Mouse (Mus musculus) adrenal gland, postnatal 14 days (tissue): ENCODE results near the gene Hmgb1. TPM values are rescaled to one million over a fixed set of nuclear protein-coding genes. Genes with fewer than 3 reads are reported as not detected.

Source experiments
- DNase-seq: peaks from one replicate; pipeline ENCODE4 v3.0.0; 2021; ENCODE audit warnings: mixed read lengths
- total RNA-seq: library from RNA; stranded (reverse); gene quantifications from 2 replicates; pipeline ENCODE4 v1.2.3, GENCODE M21; 2021

Hmgb1 gene
- total RNA-seq, 1 experiment from 2014 or later, result 199 TPM

- peak; percentile 37 for DNase-seq
These were observed 130.7 kb downstream of the Hmgb1 start for GRCm38 (mm10) chr5:149053352-149054168.

- DNase-seq, result peak; percentile 99
These were observed 131.6 kb downstream of the Hmgb1 start for GRCm38 (mm10) chr5:149052421-149053338.

GRCm38 (mm10) chr5:149051571-149052420 lies 132.5 kb downstream of the Hmgb1 start:
- peak; percentile 90 for DNase-seq

- DNase-seq, result no peak
These were observed 133.1 kb downstream of the Hmgb1 start for GRCm38 (mm10) chr5:149051194-149051570.

DNA sequence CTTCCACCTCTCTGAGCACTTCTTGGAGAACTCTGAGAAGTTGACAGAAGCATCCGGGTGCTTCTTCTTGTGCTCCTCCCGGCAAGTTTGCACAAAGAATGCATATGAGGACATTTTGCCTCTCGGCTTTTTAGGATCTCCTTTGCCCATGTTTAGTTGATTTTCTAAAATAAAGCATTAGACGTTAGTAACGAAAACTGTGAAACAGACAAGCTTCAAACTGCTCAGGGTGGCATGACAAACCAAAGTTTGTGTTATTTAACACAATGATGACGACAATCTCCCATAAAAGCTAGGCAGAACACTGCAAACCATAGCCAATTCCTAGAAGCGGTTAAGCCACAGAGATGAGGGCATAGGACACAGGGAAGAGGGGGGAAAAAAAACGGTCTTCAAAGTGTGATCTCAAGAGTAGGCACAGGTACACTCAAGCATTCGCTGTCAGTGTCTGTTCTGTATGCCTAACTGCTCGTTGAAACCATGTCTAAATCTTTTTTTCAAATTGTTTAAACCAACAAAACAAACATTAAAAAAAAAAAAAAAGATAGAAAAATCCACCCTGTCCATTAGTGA lies 133.6 kb downstream of the Hmgb1 start:
- DNase-seq, result no peak

GRCm38 (mm10) chr5:149049435-149049834 lies 134.9 kb downstream of the Hmgb1 start:
- DNase-seq, result no peak

- no peak for DNase-seq
These were observed 135.3 kb downstream of the Hmgb1 start for GRCm38 (mm10) chr5:149048961-149049360.

DNA sequence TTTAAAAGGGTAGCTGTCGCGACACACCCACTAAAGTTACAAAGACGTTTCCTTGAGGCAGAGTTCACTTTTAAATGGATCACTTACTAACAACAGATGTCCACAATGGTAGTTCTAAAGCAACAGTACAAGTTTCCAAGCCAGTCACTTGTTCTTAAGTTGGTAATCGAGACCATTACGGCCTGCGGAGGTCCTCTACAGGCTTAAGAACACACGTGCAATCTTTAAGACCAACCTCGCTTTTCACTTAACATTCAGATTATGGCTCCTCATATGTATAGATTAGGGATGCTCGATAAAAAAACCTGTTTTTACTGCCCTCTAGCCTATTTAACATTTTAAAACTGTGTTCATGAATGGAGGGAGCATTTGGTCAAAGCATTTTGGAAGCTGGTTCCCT lies 137.6 kb downstream of the Hmgb1 start:
- no peak for DNase-seq

- DNase-seq, result no peak
These were observed 138.7 kb downstream of the Hmgb1 start for GRCm38 (mm10) chr5:149045470-149046085.

DNA sequence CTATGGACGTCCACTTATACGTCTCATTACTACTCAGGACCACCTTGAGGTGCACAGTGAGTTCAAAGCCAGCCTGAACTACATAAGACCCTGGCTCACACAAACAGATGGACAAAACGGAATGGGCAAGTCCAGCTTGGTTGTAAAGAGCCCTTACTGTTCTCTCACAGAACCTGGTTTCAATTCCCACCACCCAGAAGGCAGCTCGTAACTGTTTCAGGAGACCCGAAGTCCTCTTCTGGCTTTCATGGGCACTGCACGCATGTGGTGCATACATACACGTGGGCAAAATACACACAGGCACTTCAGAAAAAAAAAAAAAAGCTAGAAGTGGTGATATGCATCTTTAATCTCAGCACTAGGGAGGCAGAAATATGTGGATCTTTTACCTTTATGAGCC lies 139.2 kb downstream of the Hmgb1 start:
- no peak for DNase-seq

GRCm38 (mm10) chr5:149044067-149044466 lies 140.2 kb downstream of the Hmgb1 start:
- DNase-seq, result no peak

DNA sequence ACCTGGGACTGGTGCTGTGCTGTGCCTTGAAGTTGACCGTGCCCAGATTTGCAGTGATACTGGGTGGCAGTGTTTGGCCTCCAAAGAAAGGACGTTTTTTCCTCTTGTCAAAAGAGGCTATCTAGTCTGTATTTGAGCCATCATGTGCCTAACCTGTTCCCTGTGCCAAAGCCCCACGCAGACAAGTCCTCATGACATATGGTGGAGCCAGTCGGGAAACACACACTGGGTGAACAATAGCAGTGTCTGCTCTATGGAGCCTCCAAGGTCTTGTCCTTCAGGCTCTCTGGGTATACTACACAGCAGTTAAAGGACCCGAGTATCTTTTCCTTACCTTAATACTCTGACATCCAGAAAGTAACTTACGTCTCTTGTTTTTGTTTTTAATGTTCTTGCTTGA lies 141.0 kb downstream of the Hmgb1 start:
- DNase-seq, result peak; percentile 38

GRCm38 (mm10) chr5:149039825-149040224 lies 144.5 kb downstream of the Hmgb1 start:
- peak; percentile 54 for DNase-seq

- DNase-seq, result peak; percentile 61
These were observed 146.6 kb downstream of the Hmgb1 start for GRCm38 (mm10) chr5:149037729-149038128.

GRCm38 (mm10) chr5:149036920-149037319 lies 147.4 kb downstream of the Hmgb1 start:
- no peak for DNase-seq

GRCm38 (mm10) chr5:149032438-149032837 lies 151.9 kb downstream of the Hmgb1 start:
- DNase-seq, result no peak

- peak; percentile 84 for DNase-seq
These were observed 153.0 kb downstream of the Hmgb1 start for GRCm38 (mm10) chr5:149031199-149031750.

- DNase-seq, result no peak
These were observed 154.2 kb downstream of the Hmgb1 start for GRCm38 (mm10) chr5:149030103-149030502.

GRCm38 (mm10) chr5:149028394-149028793 lies 155.9 kb downstream of the Hmgb1 start:
- no peak for DNase-seq

GRCm38 (mm10) chr5:149027389-149027788 lies 156.9 kb downstream of the Hmgb1 start:
- no peak for DNase-seq

DNA sequence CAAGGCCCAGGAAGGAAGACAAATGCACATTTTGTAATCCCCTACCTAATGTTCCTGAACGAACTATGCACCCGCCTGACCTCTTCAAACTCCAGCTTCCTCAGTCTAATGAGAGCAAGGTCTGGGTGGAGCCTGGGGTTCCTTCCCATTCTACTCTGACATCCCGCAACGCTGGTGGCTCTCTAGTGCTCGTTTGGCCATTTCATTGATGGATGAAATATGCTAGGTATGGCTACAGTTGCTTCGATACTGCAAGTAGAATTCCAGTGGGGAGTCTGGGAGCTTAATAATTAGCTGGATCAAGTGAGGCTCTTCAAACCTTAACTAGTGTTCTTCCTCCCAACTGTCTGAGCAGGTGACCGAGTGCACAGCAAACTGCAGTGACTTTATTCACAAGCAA lies 163.2 kb downstream of the Hmgb1 start:
- DNase-seq, result no peak
